Mouse (Mus musculus) lung, adult 10 weeks (tissue): ENCODE data around the gene Pigz. TPM values are rescaled to one million over a fixed set of nuclear protein-coding genes. Genes with fewer than 3 reads are reported as not detected.

Source experiments
- polyA plus RNA-seq: library from polyadenylated mRNA; stranded (reverse); fragments of 350-450 nt; fragmentation: Illumina TruSeq; extraction: RNeasy Lipid Tissue Mini Kit (QIAGEN cat#74804); gene quantifications from one replicate; pipeline ENCODE4 v1.2.3, GENCODE M21; 2014; ENCODE audit warnings: low read depth, low replicate concordance; ENCODE audit not compliant: insufficient read depth

The Pigz gene
- polyA plus RNA-seq, result 0.61 TPM

GRCm38 (mm10) chr16:31933751-31934549, at the start of gene Pigz:
Gene Pigz, plus strand, starts transcription at chr16:31933851.

GRCm38 (mm10) chr16:31948345-31948774, 14.7 kb downstream of the Pigz start, which contains the start of the genes 0610012G03Rik and Ncbp2:
Gene 0610012G03Rik, minus strand, starts transcription at chr16:31948494.
Gene Ncbp2, plus strand, starts transcription at chr16:31948513.

Other genes with a start within 250 kb of the Pigz start
- not detected for gene Meltf, start 55.0 kb upstream of the Pigz start, polyA plus RNA-seq
- gene 0610012G03Rik, start 14.6 kb downstream of the Pigz start, polyA plus RNA-seq, result 21.9 TPM
- gene Ncbp2, start 14.7 kb downstream of the Pigz start, polyA plus RNA-seq, result 36.0 TPM
- 6.5 TPM for gene Senp5, start 69.4 kb downstream of the Pigz start, polyA plus RNA-seq
- gene Pak2, start 145.5 kb downstream of the Pigz start, polyA plus RNA-seq, result 21.4 TPM
- gene Pigx, start 165.9 kb downstream of the Pigz start, polyA plus RNA-seq, result 31.9 TPM
- gene Cep19, start 165.9 kb downstream of the Pigz start, polyA plus RNA-seq, result 14.8 TPM
- gene Nrros, start 231.7 kb downstream of the Pigz start, polyA plus RNA-seq, result 19.6 TPM
- gene Bex6, start 246.0 kb downstream of the Pigz start, polyA plus RNA-seq, result not detected